Mouse (Mus musculus) thymus, adult 2 months (tissue): ENCODE data around the gene Aldh1l1.

Experiments
- CTCF ChIP-seq: fragments of 200-500 bp; IDR thresholded peaks from 2 replicates; pipeline ENCODE4 v1.5.1; 2012; ENCODE audit warnings: mild to moderate bottlenecking, control low read depth, low read length, moderate library complexity, borderline replicate concordance; ENCODE audit not compliant: control insufficient read depth, poor library complexity, insufficient read depth; ENCODE audit errors: extremely low read depth
- POLR2A ChIP-seq: fragments of 200-500 bp; IDR thresholded peaks from 2 replicates; pipeline ENCODE4 v1.6.1; 2012; ENCODE audit warnings: mild to moderate bottlenecking, low read length, control low read depth, moderate library complexity; ENCODE audit not compliant: control insufficient read depth, poor library complexity, insufficient read depth; ENCODE audit errors: extremely low read depth

DNA sequence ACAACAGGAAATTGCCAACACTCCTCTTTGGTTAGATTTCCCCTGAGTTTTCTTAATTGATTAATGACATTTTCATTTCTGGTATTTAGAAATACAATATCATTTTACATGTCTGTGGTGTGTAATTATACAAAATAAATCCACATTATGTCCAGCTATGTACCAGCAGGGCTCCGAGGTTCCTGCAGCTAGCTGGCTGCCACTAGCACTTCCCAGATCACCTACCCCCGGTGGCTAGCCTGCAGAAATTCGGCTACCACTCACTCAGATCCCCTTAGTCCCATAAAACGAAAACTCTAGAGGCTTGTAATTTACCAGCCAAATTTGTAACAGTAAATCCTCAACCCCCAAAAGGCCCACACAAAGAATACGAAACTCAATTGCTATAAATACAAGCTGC is 33.1 kb downstream of the Aldh1l1 start:
- TF ChIP-seq CTCF (no peak), POLR2A (no peak)
